Mouse (Mus musculus) olfactory bulb, adult 2 months (tissue): ENCODE results near the gene Tgfbi.

Source experiments
- CTCF ChIP-seq: fragments of 200-500 bp; IDR thresholded peaks from 2 replicates; pipeline ENCODE4 v1.5.1; 2012; ENCODE audit warnings: low read depth, mild to moderate bottlenecking, low read length, moderate library complexity; ENCODE audit not compliant: insufficient read depth
- POLR2A ChIP-seq: fragments of 200-500 bp; IDR thresholded peaks from 2 replicates; pipeline ENCODE4 v1.6.1; 2012; ENCODE audit warnings: mild to moderate bottlenecking, low read depth, low read length, moderate library complexity; ENCODE audit not compliant: insufficient read depth

DNA sequence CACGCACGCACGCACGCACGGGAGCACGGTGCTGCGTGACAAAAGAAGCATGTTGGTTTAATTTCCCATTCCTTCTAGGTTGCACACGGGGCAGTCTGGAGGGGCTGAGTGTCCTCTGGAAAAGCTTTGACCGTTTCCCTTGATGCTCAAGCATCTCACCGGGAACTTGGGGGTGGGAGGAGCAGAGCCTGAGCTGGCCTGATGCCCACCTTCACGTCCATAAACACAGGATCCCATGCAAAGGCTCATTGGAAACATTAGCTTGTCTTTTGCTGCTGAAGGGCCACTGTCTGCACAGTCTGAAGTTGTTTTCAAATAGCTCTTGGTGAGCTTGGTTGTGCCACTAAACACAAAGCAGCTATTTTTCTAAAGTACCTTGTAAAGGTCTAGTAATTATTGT is 2.6 kb upstream of the Tgfbi start:
- TF ChIP-seq POLR2A (no peak), CTCF (no peak)
